Mouse (Mus musculus): ENCODE results near the gene Hnrnpab.

DNA sequence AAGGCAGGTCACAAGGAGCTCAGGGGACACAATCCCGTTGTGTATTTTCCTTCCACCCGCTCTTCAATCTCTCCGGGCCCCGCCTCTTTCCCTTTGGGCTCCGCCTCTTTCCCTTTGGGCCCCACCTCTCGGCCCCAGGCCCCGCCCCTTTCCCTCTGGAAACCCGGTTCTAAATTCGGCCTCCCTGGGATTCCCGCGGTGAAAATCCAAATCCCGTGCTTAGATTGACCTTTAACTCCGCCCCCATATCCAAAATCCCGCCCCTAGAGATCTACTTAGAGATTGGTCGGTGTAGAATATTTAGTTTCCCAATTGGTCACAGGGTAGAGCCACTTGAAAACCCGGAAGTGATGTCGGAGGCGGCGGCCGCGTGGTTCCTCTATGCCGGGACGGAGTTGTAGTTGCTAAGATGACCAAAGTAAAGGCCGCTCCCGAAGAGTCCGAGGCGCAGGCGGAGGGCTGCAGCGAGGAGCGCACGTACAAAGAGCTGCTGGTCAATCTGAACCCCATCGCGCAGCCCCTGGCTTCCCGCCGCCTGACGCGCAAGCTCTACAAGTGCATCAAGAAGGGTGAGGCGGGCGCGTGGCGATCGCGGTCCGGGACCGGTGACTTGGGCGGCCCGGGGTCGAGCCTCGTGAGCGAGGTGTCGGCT, 12.9 kb upstream of the Hnrnpab start, which contains the start of gene Nhp2:
- peak; percentile 27; the same call in 1 of the 2 replicates for TF ChIP-seq POLR2A (IDR thresholded peaks at IDR 0.05; ENCODE audit: borderline replicate concordance, extremely low read depth, insufficient read depth, insufficient read length, poor library complexity, severe bottlenecking)
- TF ChIP-seq CTCF (IDR thresholded peaks at IDR 0.05; ENCODE audit: borderline replicate concordance, extremely low read depth, insufficient read depth, insufficient read length): no peak
